Mouse (Mus musculus): ENCODE measurements around the gene Gmfb. TPM values are rescaled to one million over a fixed set of nuclear protein-coding genes. Genes with fewer than 3 reads are reported as not detected.
A peak's percentile ranks its signal among the peaks of the same experiment; 100 is the strongest.
"Not testable (repeated sequence)": the region's sequence is repeated elsewhere in the genome, so short reads cannot be mapped to it uniquely, and the experiment has no call there.

Gmfb gene
- polyA plus RNA-seq, 1 experiment from 2014 or later, result 51.2 TPM

GRCm38 (mm10) chr14:46831837-46832333, 9.8 kb upstream of the Gmfb start, which contains the start of gene Cgrrf1:
Cgrrf1 (plus strand) TSS chr14:46832125.
- ATAC-seq, result peak; percentile 99
- under 1% methylated on average over 32 of the region's 32 CpGs for WGBS
- Histone ChIP-seq H3K4me3 (ENCODE audit: low read length) (peak within 1 kb of the TSS; percentile 83), H3K4me1 (ENCODE audit: control insufficient read depth, insufficient read depth, low read length) (peaks cover 6% of the 10 kb centered on the region), H3K27ac (ENCODE audit: low read length) (peak within 1 kb of the TSS; percentile 79), H3K9ac (ENCODE audit: low read depth, low read length) (peak within 1 kb of the TSS; percentile 87), H3K9me3 (ENCODE audit: control insufficient read depth, low read length) (no peaks in the 10 kb centered on the region), H3K4me2 (ENCODE audit: low read depth, low read length) (peak within 1 kb of the TSS; percentile 87), H3K27me3 (replicated peaks; ENCODE audit: control insufficient read depth, insufficient read depth, low read length) (0 out of 2 replicates have a peak, but pooled peaks cover 3% of the 10 kb centered on the region), H3K36me3 (ENCODE audit: control insufficient read depth, insufficient read depth, low read length) (no peaks in the 10 kb centered on the region)

GRCm38 (mm10) chr14:46831295-46831694, 9.3 kb upstream of the Gmfb start:
- peak overlapping the region; percentile 83 for H3K4me3 ChIP-seq (ENCODE audit: low read length)
- peak overlapping the region; percentile 87 for H3K4me2 ChIP-seq (ENCODE audit: low read depth, low read length)
- H3K9me3 ChIP-seq (ENCODE audit: control insufficient read depth, low read length), result no peaks in the 10 kb centered on the region
- H3K36me3 ChIP-seq (ENCODE audit: control insufficient read depth, insufficient read depth, low read length), result no peaks in the 10 kb centered on the region
- peak overlapping the region; percentile 87 for H3K9ac ChIP-seq (ENCODE audit: low read depth, low read length)
- H3K27ac ChIP-seq (ENCODE audit: low read length), result peak overlapping the region; percentile 79
- WGBS, result 2% methylated on average over 4 of the region's 4 CpGs
- H3K27me3 ChIP-seq (replicated peaks; ENCODE audit: control insufficient read depth, insufficient read depth, low read length), result 0 out of 2 replicates have a peak, but pooled peaks cover 3% of the 10 kb centered on the region
- H3K4me1 ChIP-seq (ENCODE audit: control insufficient read depth, insufficient read depth, low read length), result peaks cover 6% of the 10 kb centered on the region
- ATAC-seq, result peak; percentile 28

DNA sequence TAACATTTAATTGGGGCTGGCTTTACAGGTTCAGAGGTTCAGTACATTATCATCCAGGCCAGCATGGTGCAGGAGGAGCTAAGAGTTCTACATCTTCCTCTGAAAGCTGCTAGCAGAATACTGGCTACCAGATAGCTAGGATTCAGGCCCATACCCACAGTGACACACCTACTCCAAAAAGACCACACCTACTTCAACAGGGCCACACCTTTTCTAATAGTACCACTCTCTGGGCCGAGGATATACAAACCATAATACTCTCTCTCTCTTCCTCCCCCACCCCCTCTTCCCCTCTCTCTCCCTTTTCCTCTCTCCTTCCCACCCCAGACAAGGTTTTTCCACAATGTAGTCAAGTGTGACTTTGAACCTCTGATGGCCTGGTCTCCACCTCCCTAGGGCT, 5.4 kb upstream of the Gmfb start:
- 54% methylated on average over 1 of the region's 1 CpGs for WGBS
- H3K4me2 ChIP-seq (ENCODE audit: low read depth, low read length), result no peak overlapping the region
- no peak overlapping the region for H3K9ac ChIP-seq (ENCODE audit: low read depth, low read length)
- no peak overlapping the region for H3K27ac ChIP-seq (ENCODE audit: low read length)
- H3K27me3 ChIP-seq (replicated peaks; ENCODE audit: control insufficient read depth, insufficient read depth, low read length), result 0 out of 2 replicates have a peak, but pooled peaks cover 3% of the 10 kb centered on the region
- H3K9me3 ChIP-seq (ENCODE audit: control insufficient read depth, low read length), result no peaks in the 10 kb centered on the region
- H3K4me3 ChIP-seq (ENCODE audit: low read length), result no peak overlapping the region
- no peak for ATAC-seq
- H3K36me3 ChIP-seq (ENCODE audit: control insufficient read depth, insufficient read depth, low read length), result no peaks in the 10 kb centered on the region
- H3K4me1 ChIP-seq (ENCODE audit: control insufficient read depth, insufficient read depth, low read length), result peaks cover 3% of the 10 kb centered on the region; the same call in 1 of the 2 replicates

GRCm38 (mm10) chr14:46823996-46824395, 2.0 kb upstream of the Gmfb start:
- Histone ChIP-seq H3K4me2 (ENCODE audit: low read depth, low read length) (no peak overlapping the region), H3K27me3 (replicated peaks; ENCODE audit: control insufficient read depth, insufficient read depth, low read length) (no peaks in the 10 kb centered on the region), H3K4me3 (ENCODE audit: low read length) (no peak overlapping the region), H3K9me3 (ENCODE audit: control insufficient read depth, low read length) (no peaks in the 10 kb centered on the region), H3K9ac (ENCODE audit: low read depth, low read length) (no peak overlapping the region), H3K4me1 (ENCODE audit: control insufficient read depth, insufficient read depth, low read length) (peaks cover 13% of the 10 kb centered on the region), H3K36me3 (ENCODE audit: control insufficient read depth, insufficient read depth, low read length) (no peaks in the 10 kb centered on the region), H3K27ac (ENCODE audit: low read length) (no peak overlapping the region)
- ATAC-seq, result no peak
- WGBS, result 60% methylated on average over 2 of the region's 2 CpGs

- H3K27me3 ChIP-seq (replicated peaks; ENCODE audit: control insufficient read depth, insufficient read depth, low read length), result no peaks in the 10 kb centered on the region
- H3K4me1 ChIP-seq (ENCODE audit: control insufficient read depth, insufficient read depth, low read length), result peaks cover 13% of the 10 kb centered on the region
- peak overlapping the region; percentile 84 for H3K4me2 ChIP-seq (ENCODE audit: low read depth, low read length)
- H3K4me3 ChIP-seq (ENCODE audit: low read length), result peak overlapping the region; percentile 85
- peak overlapping the region; percentile 93 for H3K27ac ChIP-seq (ENCODE audit: low read length)
- ATAC-seq, result peak; percentile 55
- no peaks in the 10 kb centered on the region for H3K9me3 ChIP-seq (ENCODE audit: control insufficient read depth, low read length)
- peak overlapping the region; percentile 94 for H3K9ac ChIP-seq (ENCODE audit: low read depth, low read length)
- WGBS, result 0% methylated on average over 11 of the region's 11 CpGs
- peaks cover 2% of the 10 kb centered on the region; the same call in 1 of the 2 replicates for H3K36me3 ChIP-seq (ENCODE audit: control insufficient read depth, insufficient read depth, low read length)
Measured at GRCm38 (mm10) chr14:46821271-46821872, 670 bp downstream of the Gmfb start.

GRCm38 (mm10) chr14:46819961-46820360, 2.1 kb downstream of the Gmfb start:
- H3K9me3 ChIP-seq (ENCODE audit: control insufficient read depth, low read length); ATAC-seq: not testable (repeated sequence)
- 89% methylated on average over 5 of the region's 6 CpGs for WGBS

DNA sequence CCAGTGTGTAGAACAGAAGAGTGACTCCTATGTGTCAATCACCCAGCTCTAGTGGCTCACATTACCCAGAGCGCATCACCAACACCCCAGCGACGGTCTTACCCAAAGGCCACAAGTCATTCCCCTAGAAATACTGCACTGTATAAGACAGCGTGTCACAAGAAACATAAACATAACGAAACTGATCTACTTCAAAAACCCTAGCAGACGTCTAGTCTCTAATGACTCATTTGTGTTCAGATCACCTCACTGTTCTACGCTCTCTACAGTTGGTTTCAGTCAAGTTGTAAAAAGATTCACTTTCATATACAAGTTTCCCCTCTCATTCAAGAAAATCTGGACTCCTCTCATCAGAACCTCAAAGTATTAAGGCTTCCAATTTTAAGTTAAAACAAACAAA, 3.3 kb downstream of the Gmfb start:
- Histone ChIP-seq H3K4me3 (ENCODE audit: low read length) (no peak overlapping the region), H3K9ac (ENCODE audit: low read depth, low read length) (no peak overlapping the region), H3K9me3 (ENCODE audit: control insufficient read depth, low read length) (no peaks in the 10 kb centered on the region), H3K27ac (ENCODE audit: low read length) (no peak overlapping the region), H3K36me3 (ENCODE audit: control insufficient read depth, insufficient read depth, low read length) (peaks cover 6% of the 10 kb centered on the region; the same call in 1 of the 2 replicates), H3K4me1 (ENCODE audit: control insufficient read depth, insufficient read depth, low read length) (peaks cover 13% of the 10 kb centered on the region), H3K4me2 (ENCODE audit: low read depth, low read length) (no peak overlapping the region), H3K27me3 (replicated peaks; ENCODE audit: control insufficient read depth, insufficient read depth, low read length) (no peaks in the 10 kb centered on the region)
- no peak for ATAC-seq
- 85% methylated on average over 7 of the region's 7 CpGs for WGBS

More at GRCm38 (mm10) chr14:46819961-46820360, 2.1 kb downstream of the Gmfb start:
- H3K4me2 ChIP-seq (ENCODE audit: low read depth, low read length); H3K4me3 ChIP-seq (ENCODE audit: low read length); H3K9ac ChIP-seq (ENCODE audit: low read depth, low read length); H3K36me3 ChIP-seq (ENCODE audit: control insufficient read depth, insufficient read depth, low read length); H3K27ac ChIP-seq (ENCODE audit: low read length); H3K27me3 ChIP-seq (replicated peaks; ENCODE audit: control insufficient read depth, insufficient read depth, low read length): not testable (repeated sequence)
- H3K4me1 ChIP-seq (ENCODE audit: control insufficient read depth, insufficient read depth, low read length), result peaks cover 13% of the 10 kb centered on the region

GRCm38 (mm10) chr14:46816916-46817622, 5.0 kb downstream of the Gmfb start:
- peaks cover 9% of the 10 kb centered on the region for H3K4me1 ChIP-seq (ENCODE audit: control insufficient read depth, insufficient read depth, low read length)
- H3K4me2 ChIP-seq (ENCODE audit: low read depth, low read length), result no peak overlapping the region
- 89% methylated on average over 8 of the region's 8 CpGs for WGBS
- no peak overlapping the region for H3K4me3 ChIP-seq (ENCODE audit: low read length)
- H3K9me3 ChIP-seq (ENCODE audit: control insufficient read depth, low read length), result no peaks in the 10 kb centered on the region
- no peak overlapping the region for H3K27ac ChIP-seq (ENCODE audit: low read length)
- no peak overlapping the region for H3K9ac ChIP-seq (ENCODE audit: low read depth, low read length)
- peaks cover 6% of the 10 kb centered on the region; the same call in 1 of the 2 replicates for H3K36me3 ChIP-seq (ENCODE audit: control insufficient read depth, insufficient read depth, low read length)
- H3K27me3 ChIP-seq (replicated peaks; ENCODE audit: control insufficient read depth, insufficient read depth, low read length), result no peaks in the 10 kb centered on the region
- no peak for ATAC-seq

GRCm38 (mm10) chr14:46815640-46816039, 6.4 kb downstream of the Gmfb start:
- Histone ChIP-seq H3K4me2 (ENCODE audit: low read depth, low read length) (no peak overlapping the region), H3K4me1 (ENCODE audit: control insufficient read depth, insufficient read depth, low read length) (peaks cover 3% of the 10 kb centered on the region), H3K9ac (ENCODE audit: low read depth, low read length) (no peak overlapping the region), H3K9me3 (ENCODE audit: control insufficient read depth, low read length) (no peaks in the 10 kb centered on the region), H3K4me3 (ENCODE audit: low read length) (no peak overlapping the region), H3K36me3 (ENCODE audit: control insufficient read depth, insufficient read depth, low read length) (peaks cover 6% of the 10 kb centered on the region; the same call in 1 of the 2 replicates), H3K27me3 (replicated peaks; ENCODE audit: control insufficient read depth, insufficient read depth, low read length) (no peaks in the 10 kb centered on the region), H3K27ac (ENCODE audit: low read length) (no peak overlapping the region)
- 88% methylated on average over 6 of the region's 6 CpGs for WGBS
- ATAC-seq, result no peak

All from intestine, embryonic 16.5 days (tissue).